Mouse (Mus musculus) bone marrow, adult 2 months (tissue): ENCODE results near the gene Taf1b.

ENCODE experiments used
- CTCF ChIP-seq: fragments of 200-500 bp; IDR thresholded peaks from 2 replicates; pipeline ENCODE4 v1.5.1; 2011; ENCODE audit warnings: low read length, control low read depth; ENCODE audit not compliant: control insufficient read depth, insufficient read depth
- POLR2A ChIP-seq: fragments of 200-500 bp; IDR thresholded peaks from 2 replicates; pipeline ENCODE4 v1.6.1; 2011; ENCODE audit warnings: low read depth, mild to moderate bottlenecking, control low read depth, low read length, borderline replicate concordance; ENCODE audit not compliant: control insufficient read depth

DNA sequence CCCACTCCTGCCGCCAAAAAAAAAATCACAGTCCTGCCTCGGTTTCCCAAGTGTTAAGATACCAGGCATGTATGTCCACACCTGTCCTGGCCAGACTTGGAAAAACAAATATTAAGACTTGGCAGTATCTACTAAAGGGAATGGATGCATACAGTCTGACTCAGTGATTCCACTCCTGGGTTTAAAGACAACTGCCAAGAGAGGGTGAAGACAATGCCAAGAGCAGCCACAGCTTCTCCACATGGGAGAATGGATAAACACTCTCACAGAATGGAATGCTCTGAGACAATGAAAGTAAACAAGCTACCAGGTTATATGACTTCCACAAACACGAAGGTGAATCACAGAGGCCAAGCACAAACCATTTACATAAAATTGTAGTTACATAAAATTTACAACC is 24.9 kb upstream of the Taf1b start:
- no peak for TF ChIP-seq CTCF
- no peak for TF ChIP-seq POLR2A
